Mouse (Mus musculus) heart, embryonic 14.5 days (tissue): ENCODE measurements at regions not wholly inside any gene's neighbourhood (a gene's known extent, or its start where the extent isn't known, plus 50 kb on each side); places are given as distances from the start of the nearest gene placed in this dataset.

Experiments used
- ATAC-seq: fragments of 200-750 bp; cut with Nextera tagmentation; 2 replicates; pipeline ENCODE4 v1.8.0; 2017; ENCODE audit warnings: low read depth, moderate TSS enrichment; ENCODE audit not compliant: insufficient number of reproducible peaks, insufficient read depth, low FRiP score
- H3K27ac ChIP-seq, 2 experiments: fragments of 200-500 bp in 1 of 2; fragments of 300-500 bp in 1 of 2; sonication (generic) in 1 of 2; replicated peaks in 1 of 2; 2 replicates each; pipeline ENCODE4 v1.5.1; 2012 to 2014; ENCODE audit warnings: low read depth in 2 of 2, low read length in 2 of 2, control low read depth in 1 of 2, mild to moderate bottlenecking in 1 of 2, mixed read lengths in 1 of 2; ENCODE audit not compliant: control insufficient read depth in 1 of 2, insufficient read depth in 1 of 2
- H3K27me3 ChIP-seq: fragments of 300-500 bp; sonication (generic); 2 replicates; pipeline ENCODE4 v1.6.1; 2014; ENCODE audit warnings: mild to moderate bottlenecking, low read length, control low read depth; ENCODE audit not compliant: control insufficient read depth, insufficient read depth
- H3K36me3 ChIP-seq: fragments of 300-500 bp; sonication (generic); 2 replicates; pipeline ENCODE4 v1.6.1; 2014; ENCODE audit warnings: mild to moderate bottlenecking, control low read depth, low read length, mixed read lengths; ENCODE audit not compliant: control insufficient read depth, insufficient read depth
- H3K4me1 ChIP-seq, 2 experiments: fragments of 200-500 bp in 1 of 2; fragments of 300-500 bp in 1 of 2; sonication (generic) in 1 of 2; 2 replicates each; pipeline ENCODE4 v1.6.1; 2012 to 2014; ENCODE audit warnings: low read length in 2 of 2, control low read depth in 1 of 2, mixed read lengths in 1 of 2; ENCODE audit not compliant: control insufficient read depth in 2 of 2, insufficient read depth in 2 of 2
- H3K4me2 ChIP-seq: fragments of 300-500 bp; sonication (generic); 2 replicates; pipeline ENCODE4 v1.6.1; 2014; ENCODE audit warnings: mild to moderate bottlenecking, low read length
- H3K4me3 ChIP-seq, 2 experiments: fragments of 200-500 bp in 1 of 2; fragments of 300-500 bp in 1 of 2; sonication (generic) in 1 of 2; 2 replicates each; pipeline ENCODE4 v1.5.1; 2012 to 2014; ENCODE audit warnings: low read length in 2 of 2, mild to moderate bottlenecking in 2 of 2, control low read depth in 1 of 2, low read depth in 1 of 2, moderate library complexity in 1 of 2; ENCODE audit not compliant: control insufficient read depth in 1 of 2, insufficient read depth in 1 of 2
- H3K9ac ChIP-seq: fragments of 300-500 bp; sonication (generic); 2 replicates; pipeline ENCODE4 v1.6.1; 2014; ENCODE audit warnings: mild to moderate bottlenecking, low read length
- H3K9me3 ChIP-seq: fragments of 300-500 bp; sonication (generic); 2 replicates; pipeline ENCODE4 v1.6.1; 2016; ENCODE audit warnings: low read length, control low read depth; ENCODE audit not compliant: control insufficient read depth
- WGBS: fragments of 180-500 bp; shearing (Covaris S2); extraction: QIAGEN DNeasy Blood & Tissue Kit; methylation state at CpG from one replicate; pipeline ENCODE4 v1.1.7; 2014; 5-methylcytosine and 5-hydroxymethylcytosine counted together

GRCm38 (mm10) chr13:111925349-111925748 is 116.6 kb upstream of the Map3k1 start:
- Histone ChIP-seq H3K4me3 (no peak overlapping the region), H3K4me1 (no peaks in the 10 kb centered on the region), H3K9ac (no peak overlapping the region), H3K4me2 (no peak overlapping the region), H3K27ac (no peak overlapping the region), H3K36me3 (no peaks in the 10 kb centered on the region), H3K9me3 (peaks cover 12% of the 10 kb centered on the region; the same call in 1 of the 2 replicates), H3K27me3 (no peaks in the 10 kb centered on the region)
- 88% methylated on average over 7 of the region's 7 CpGs for WGBS
- ATAC-seq: no peak

- no peak overlapping the region for H3K9ac ChIP-seq
- WGBS: 77% methylated on average over 8 of the region's 8 CpGs
- no peaks in the 10 kb centered on the region for H3K4me1 ChIP-seq
- no peak overlapping the region for H3K4me3 ChIP-seq
- peaks cover 12% of the 10 kb centered on the region; the same call in 1 of the 2 replicates for H3K9me3 ChIP-seq
- no peaks in the 10 kb centered on the region for H3K36me3 ChIP-seq
- H3K4me2 ChIP-seq: no peak overlapping the region
- H3K27me3 ChIP-seq: no peaks in the 10 kb centered on the region
- ATAC-seq: no peak
- H3K27ac ChIP-seq: no peak overlapping the region
Measured at GRCm38 (mm10) chr13:111926801-111927200, 118.0 kb upstream of the Map3k1 start.

DNA sequence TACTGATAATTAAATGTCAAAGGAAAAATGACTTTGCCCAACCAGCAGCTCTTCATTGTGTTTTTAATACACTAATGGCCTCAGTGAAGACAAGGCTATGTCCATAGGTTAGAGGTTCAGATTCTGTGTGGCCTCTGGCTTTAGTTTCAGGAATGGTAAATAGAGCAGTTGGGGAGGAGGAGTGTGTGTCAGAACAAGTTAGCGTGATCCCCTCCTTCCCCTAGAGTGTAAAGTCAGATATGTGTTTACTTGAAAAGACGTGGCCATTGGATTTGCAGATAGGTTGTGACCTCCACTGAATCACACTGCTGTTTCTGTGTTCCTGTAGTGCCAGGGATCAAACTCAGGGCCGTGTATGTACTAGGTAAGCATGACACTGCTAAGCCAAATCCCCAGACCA is 118.7 kb upstream of the Map3k1 start:
- no peak for ATAC-seq
- 77% methylated on average over 3 of the region's 3 CpGs for WGBS
- H3K4me3 ChIP-seq: no peak overlapping the region
- no peak overlapping the region for H3K4me2 ChIP-seq
- H3K27ac ChIP-seq: no peak overlapping the region
- H3K36me3 ChIP-seq: no peaks in the 10 kb centered on the region
- no peaks in the 10 kb centered on the region for H3K27me3 ChIP-seq
- 0 out of 2 replicates have a peak, but pooled peaks cover 6% of the 10 kb centered on the region for H3K9me3 ChIP-seq
- no peaks in the 10 kb centered on the region for H3K4me1 ChIP-seq
- no peak overlapping the region for H3K9ac ChIP-seq

GRCm38 (mm10) chr13:111928636-111929544 is 120.1 kb upstream of the Map3k1 start:
- 79% methylated on average over 9 of the region's 9 CpGs for WGBS
- H3K9me3 ChIP-seq: no peaks in the 10 kb centered on the region

DNA sequence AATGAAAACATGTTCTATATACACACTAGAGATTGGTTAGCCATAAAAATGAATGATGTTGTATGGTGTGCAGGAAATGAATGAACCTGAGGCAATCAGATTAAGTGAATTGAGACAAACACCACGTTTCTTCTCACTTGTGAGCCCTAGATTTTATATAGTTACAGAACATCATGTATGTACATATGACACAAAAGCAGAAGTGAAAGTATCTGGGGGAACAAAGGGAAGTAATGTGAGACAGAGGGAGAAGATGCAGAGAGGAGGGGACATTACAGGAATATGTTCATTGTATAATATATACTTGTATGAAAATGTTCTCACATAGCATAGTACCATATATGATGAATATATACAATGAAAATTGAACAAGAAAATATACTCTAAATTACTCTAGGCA is 121.1 kb upstream of the Map3k1 start:
- H3K9me3 ChIP-seq: no peaks in the 10 kb centered on the region
- no peak for ATAC-seq
- H3K36me3 ChIP-seq: no peaks in the 10 kb centered on the region
- no peaks in the 10 kb centered on the region for H3K27me3 ChIP-seq
- H3K9ac ChIP-seq: no peak overlapping the region
- no peak overlapping the region for H3K4me3 ChIP-seq
- 77% methylated on average over 1 of the region's 1 CpGs for WGBS
- H3K4me2 ChIP-seq: no peak overlapping the region
- no peaks in the 10 kb centered on the region for H3K4me1 ChIP-seq
- no peak overlapping the region for H3K27ac ChIP-seq

More at GRCm38 (mm10) chr13:111928636-111929544, 120.1 kb upstream of the Map3k1 start:
- ATAC-seq: no peak
- Histone ChIP-seq H3K27ac (no peak overlapping the region), H3K4me3 (no peak overlapping the region), H3K4me1 (no peaks in the 10 kb centered on the region), H3K9ac (no peak overlapping the region), H3K4me2 (no peak overlapping the region), H3K36me3 (no peaks in the 10 kb centered on the region), H3K27me3 (no peaks in the 10 kb centered on the region)

DNA sequence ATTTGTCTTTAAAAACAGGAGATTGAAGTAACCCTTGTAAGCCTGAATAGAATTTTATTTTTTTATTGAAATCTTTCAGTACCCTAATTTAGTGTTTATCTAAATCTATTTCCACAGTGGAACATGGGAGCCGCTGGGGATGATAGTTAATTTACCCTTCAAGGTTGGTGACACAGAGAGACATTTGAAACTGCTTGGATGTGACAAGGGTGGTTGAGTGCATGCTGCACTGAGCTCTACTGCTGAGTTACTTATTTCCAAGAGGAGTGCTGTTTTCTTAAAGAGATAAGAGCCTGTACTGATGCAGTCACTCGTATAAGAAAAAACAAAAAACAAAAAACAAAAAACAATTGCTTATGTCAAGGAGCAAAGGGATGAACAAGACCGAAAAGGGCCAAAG is 123.7 kb upstream of the Map3k1 start:
- no peak overlapping the region for H3K4me3 ChIP-seq
- H3K9me3 ChIP-seq: no peaks in the 10 kb centered on the region
- no peak overlapping the region for H3K4me2 ChIP-seq
- no peak for ATAC-seq
- no peak overlapping the region for H3K27ac ChIP-seq
- no peak overlapping the region for H3K9ac ChIP-seq
- H3K4me1 ChIP-seq: peaks cover 9 to 12% of the 10 kb centered on the region in 2 experiments
- 60% methylated on average over 3 of the region's 3 CpGs for WGBS
- H3K36me3 ChIP-seq: no peaks in the 10 kb centered on the region
- H3K27me3 ChIP-seq: no peaks in the 10 kb centered on the region

DNA sequence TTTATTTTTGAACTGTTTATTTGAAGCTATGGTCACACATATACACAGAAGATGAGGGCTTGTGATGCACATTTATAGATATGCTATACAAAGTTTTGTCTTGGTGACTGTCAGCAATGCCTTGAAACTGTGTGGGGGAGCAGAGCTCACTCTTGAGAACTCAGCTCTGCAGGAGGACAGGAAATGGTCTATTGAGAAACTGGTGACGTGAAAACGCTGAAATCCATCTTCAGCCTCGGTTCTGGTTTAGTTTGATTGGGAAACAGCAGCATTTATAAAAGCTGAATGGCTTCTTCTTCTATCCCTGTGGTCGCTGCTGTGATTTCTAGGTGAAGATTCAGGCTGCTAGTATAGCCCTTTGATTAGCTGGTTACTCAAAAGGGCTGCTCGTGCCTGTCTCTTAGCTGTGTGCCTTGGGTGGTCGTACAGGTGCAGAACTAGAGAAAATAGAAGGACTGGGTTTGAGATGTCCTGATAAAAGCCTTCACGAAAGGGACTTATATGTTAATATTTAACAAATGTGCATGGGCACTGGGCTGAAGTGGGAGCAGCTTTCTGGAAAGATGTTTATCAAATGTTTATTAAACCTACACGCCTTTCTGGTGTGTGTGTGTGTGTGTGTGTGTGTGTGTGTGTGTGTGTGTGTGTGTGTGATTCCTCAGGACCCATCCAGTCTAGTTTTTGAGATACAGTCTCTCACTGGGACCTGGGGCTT is 124.9 kb upstream of the Map3k1 start:
- WGBS: 69% methylated on average over 8 of the region's 8 CpGs
- no peak overlapping the region for H3K4me3 ChIP-seq
- no peaks in the 10 kb centered on the region for H3K36me3 ChIP-seq
- H3K9me3 ChIP-seq: no peaks in the 10 kb centered on the region
- no peak overlapping the region for H3K4me2 ChIP-seq
- no peaks in the 10 kb centered on the region for H3K27me3 ChIP-seq
- peaks cover 11 to 12% of the 10 kb centered on the region in 2 experiments for H3K4me1 ChIP-seq
- no peak for ATAC-seq
- H3K27ac ChIP-seq: no peak overlapping the region
- H3K9ac ChIP-seq: no peak overlapping the region
